Mouse (Mus musculus) CH12.LX (cell line): Measurements from ENCODE around the gene Crkl. TPM values are rescaled to one million over a fixed set of nuclear protein-coding genes. Genes with fewer than 3 reads are reported as not detected.

Source experiments
- DNase-seq: peaks from one replicate; pipeline ENCODE4 v3.0.0-alpha.2; 2013; ENCODE audit errors: extremely low read depth
- H3K27ac ChIP-seq: 2 replicates; pipeline ENCODE4 v1.5.1; 2012; ENCODE audit warnings: low read depth, mild to moderate bottlenecking, control low read depth, moderate library complexity; ENCODE audit not compliant: insufficient read depth
- H3K27me3 ChIP-seq: replicated peaks from 2 replicates; pipeline ENCODE3; 2012; ENCODE audit warnings: inconsistent platforms
- H3K36me3 ChIP-seq, 2 experiments: replicated peaks in 1 of 2; 2 replicates each; pipeline versions ENCODE3 to v1.6.1; 2012; ENCODE audit warnings: inconsistent platforms in 1 of 2, low read length in 1 of 2, mild to moderate bottlenecking in 1 of 2, mixed read lengths in 1 of 2, moderate library complexity in 1 of 2; ENCODE audit not compliant: control insufficient read depth in 1 of 2, insufficient read depth in 1 of 2
- H3K4me1 ChIP-seq, 2 experiments: 2 replicates each; pipeline ENCODE4 v1.6.1; 2012; ENCODE audit warnings: inconsistent platforms in 1 of 2, moderate library complexity in 1 of 2; ENCODE audit not compliant: insufficient read depth in 2 of 2, control insufficient read depth in 1 of 2
- H3K4me2 ChIP-seq: 2 replicates; pipeline ENCODE4 v1.6.1; 2012; ENCODE audit warnings: low read depth, mild to moderate bottlenecking, control low read depth; ENCODE audit not compliant: poor library complexity, insufficient read depth, severe bottlenecking
- H3K4me3 ChIP-seq, 3 experiments: fragments of 150-350 bp in 1 of 3; sonication (generic) in 1 of 3; replicated peaks in 1 of 3; 2 replicates each; pipeline versions ENCODE3 to v1.5.1; 2011 to 2012; ENCODE audit warnings: low read depth in 2 of 3, low read length in 2 of 3, mild to moderate bottlenecking in 2 of 3, moderate library complexity in 2 of 3, control low read depth in 1 of 3, improper control_type of control experiment in 1 of 3, inconsistent platforms in 1 of 3, mixed read lengths in 1 of 3; ENCODE audit not compliant: poor library complexity in 1 of 3
- H3K79me2 ChIP-seq: replicated peaks from 2 replicates; pipeline ENCODE4 v1.6.1; 2012; ENCODE audit warnings: mild to moderate bottlenecking, moderate library complexity; ENCODE audit not compliant: control insufficient read depth, poor library complexity, insufficient read depth, severe bottlenecking; ENCODE audit errors: extremely low read depth
- H3K9ac ChIP-seq: 2 replicates; pipeline ENCODE4 v1.6.1; 2012; ENCODE audit warnings: low read depth, mild to moderate bottlenecking, control low read depth, moderate library complexity; ENCODE audit not compliant: insufficient read depth
- H3K9me3 ChIP-seq: replicated peaks from 2 replicates; pipeline ENCODE3; 2012; ENCODE audit warnings: low read length, inconsistent platforms, mixed read lengths
- BHLHE40 ChIP-seq: IDR thresholded peaks from 2 replicates; pipeline ENCODE4 v1.6.1; 2011; ENCODE audit warnings: mild to moderate bottlenecking, low read depth, low read length, improper control_type of control experiment
- CHD1 ChIP-seq: IDR thresholded peaks from 2 replicates; pipeline ENCODE4 v1.6.1; 2012; ENCODE audit warnings: low read depth, low read length, improper control_type of control experiment, inconsistent platforms
- CHD2 ChIP-seq: IDR thresholded peaks from 2 replicates; pipeline ENCODE4 v1.6.1; 2011; ENCODE audit warnings: low read length, improper control_type of control experiment
- CTCF ChIP-seq, 2 experiments: IDR thresholded peaks in 1 of 2; conservative IDR thresholded peaks in 1 of 2; 2 replicates each; pipeline ENCODE4 v1.5.1; 2011 to 2012; ENCODE audit warnings: low read depth in 2 of 2, low read length in 2 of 2, improper control_type of control experiment in 1 of 2, inconsistent platforms in 1 of 2, mild to moderate bottlenecking in 1 of 2, moderate library complexity in 1 of 2
- ELF1 ChIP-seq: IDR thresholded peaks from 2 replicates; pipeline ENCODE4 v1.6.1; 2014; ENCODE audit warnings: low read depth, mild to moderate bottlenecking, inconsistent platforms, low read length, improper control_type of control experiment
- EP300 ChIP-seq: IDR thresholded peaks from 2 replicates; pipeline ENCODE4 v1.6.1; 2011; ENCODE audit warnings: low read length, improper control_type of control experiment
- ETS1 ChIP-seq: conservative IDR thresholded peaks from 2 replicates; pipeline ENCODE4 v1.6.1; 2012; ENCODE audit warnings: low read depth, mild to moderate bottlenecking, inconsistent platforms, low read length, improper control_type of control experiment, moderate library complexity
- GABPA ChIP-seq: IDR thresholded peaks from 2 replicates; pipeline ENCODE4 v1.6.1; 2012; ENCODE audit warnings: low read depth, low read length, improper control_type of control experiment, inconsistent platforms; ENCODE audit not compliant: insufficient replicate concordance
- HCFC1 ChIP-seq: IDR thresholded peaks from 2 replicates; pipeline ENCODE4 v1.6.1; 2012; ENCODE audit warnings: low read depth, mild to moderate bottlenecking, inconsistent platforms, low read length, improper control_type of control experiment
- IRF4 ChIP-seq: IDR thresholded peaks from 2 replicates; pipeline ENCODE4 v1.6.1; 2014; ENCODE audit warnings: low read depth, mild to moderate bottlenecking, inconsistent platforms, low read length, improper control_type of control experiment
- JUN ChIP-seq: IDR thresholded peaks from 2 replicates; pipeline ENCODE4 v1.6.1; 2011; ENCODE audit warnings: low read depth, mild to moderate bottlenecking, low read length, improper control_type of control experiment, moderate library complexity; ENCODE audit not compliant: insufficient read depth
- JUND ChIP-seq: conservative IDR thresholded peaks from 2 replicates; pipeline ENCODE4 v1.6.1; 2011; ENCODE audit warnings: low read depth, low read length, improper control_type of control experiment
- KAT2A ChIP-seq: IDR thresholded peaks from 2 replicates; pipeline ENCODE4 v1.6.1; 2012; ENCODE audit warnings: low read length, improper control_type of control experiment, inconsistent platforms; ENCODE audit not compliant: insufficient replicate concordance
- MAFK ChIP-seq: IDR thresholded peaks from 2 replicates; pipeline ENCODE4 v1.6.1; 2011; ENCODE audit warnings: low read length, improper control_type of control experiment; ENCODE audit not compliant: insufficient replicate concordance
- MAX ChIP-seq: IDR thresholded peaks from 2 replicates; pipeline ENCODE4 v1.6.1; 2011; ENCODE audit warnings: low read length, improper control_type of control experiment
- MEF2A ChIP-seq: IDR thresholded peaks from 2 replicates; pipeline ENCODE4 v1.6.1; 2014; ENCODE audit warnings: low read depth, mild to moderate bottlenecking, inconsistent platforms, low read length, improper control_type of control experiment, borderline replicate concordance
- MXI1 ChIP-seq: IDR thresholded peaks from 2 replicates; pipeline ENCODE4 v1.6.1; 2011; ENCODE audit warnings: mild to moderate bottlenecking, low read depth, low read length, improper control_type of control experiment
- MYC ChIP-seq: IDR thresholded peaks from 2 replicates; pipeline ENCODE4 v1.6.1; 2011; ENCODE audit warnings: low read depth, mild to moderate bottlenecking, improper control_type of control experiment, low read length
- NELFE ChIP-seq: IDR thresholded peaks from 2 replicates; pipeline ENCODE4 v1.6.1; 2011; ENCODE audit warnings: low read depth, low read length, improper control_type of control experiment
- NRF1 ChIP-seq: IDR thresholded peaks from 2 replicates; pipeline ENCODE4 v1.6.1; 2014; ENCODE audit warnings: low read depth, mild to moderate bottlenecking, inconsistent platforms, low read length, improper control_type of control experiment, moderate library complexity
- PAX5 ChIP-seq: IDR thresholded peaks from 2 replicates; pipeline ENCODE4 v1.6.1; 2012; ENCODE audit warnings: low read length, inconsistent platforms, mixed read lengths
- POLR2AphosphoS2 ChIP-seq: IDR thresholded peaks from 2 replicates; pipeline ENCODE4 v1.6.1; 2011; ENCODE audit warnings: low read depth, low read length, improper control_type of control experiment
- RAD21 ChIP-seq: IDR thresholded peaks from 2 replicates; pipeline ENCODE4 v1.6.1; 2011; ENCODE audit warnings: low read depth, mild to moderate bottlenecking, low read length, improper control_type of control experiment, moderate library complexity
- SMC3 ChIP-seq: IDR thresholded peaks from 2 replicates; pipeline ENCODE4 v1.6.1; 2011; ENCODE audit warnings: low read depth, low read length, improper control_type of control experiment
- TBP ChIP-seq: conservative IDR thresholded peaks from 2 replicates; pipeline ENCODE4 v1.6.1; 2011; ENCODE audit warnings: low read depth, low read length, improper control_type of control experiment
- TCF12 ChIP-seq: IDR thresholded peaks from 2 replicates; pipeline ENCODE4 v1.6.1; 2014; ENCODE audit warnings: low read depth, mild to moderate bottlenecking, inconsistent platforms, low read length, improper control_type of control experiment
- UBTF ChIP-seq: IDR thresholded peaks from 2 replicates; pipeline ENCODE4 v1.6.1; 2012; ENCODE audit warnings: low read depth, mild to moderate bottlenecking, inconsistent platforms, low read length, improper control_type of control experiment, moderate library complexity
- USF1 ChIP-seq: IDR thresholded peaks from 2 replicates; pipeline ENCODE4 v1.6.1; 2014; ENCODE audit warnings: low read depth, mild to moderate bottlenecking, inconsistent platforms, low read length, improper control_type of control experiment
- USF2 ChIP-seq: conservative IDR thresholded peaks from 2 replicates; pipeline ENCODE4 v1.6.1; 2011; ENCODE audit warnings: low read depth, low read length, improper control_type of control experiment
- ZC3H11A ChIP-seq: IDR thresholded peaks from 2 replicates; pipeline ENCODE4 v1.6.1; 2012; ENCODE audit warnings: low read depth, mild to moderate bottlenecking, inconsistent platforms, low read length, improper control_type of control experiment
- ZKSCAN1 ChIP-seq: IDR thresholded peaks from 2 replicates; pipeline ENCODE4 v1.6.1; 2012; ENCODE audit warnings: low read depth, inconsistent platforms, low read length, improper control_type of control experiment, borderline replicate concordance
- ZMIZ1 ChIP-seq: IDR thresholded peaks from 2 replicates; pipeline ENCODE4 v1.6.1; 2012; ENCODE audit warnings: low read depth, mild to moderate bottlenecking, inconsistent platforms, low read length, improper control_type of control experiment
- ZNF384 ChIP-seq: IDR thresholded peaks from 2 replicates; pipeline ENCODE4 v1.6.1; 2012; ENCODE audit warnings: low read depth, low read length, improper control_type of control experiment, inconsistent platforms
- dilution Hi-C: fragments of 300-500 bp; cut with MboI; formaldehyde crosslinking; loops from 2 replicates; pipeline ENCODE4 v1.14.3; 2020; ENCODE audit warnings: low sequenced_read_pairs; ENCODE audit not compliant: extremely low pct_unique_long_range_greater_than_20kb, extremely low pct_ligation_motif_present
- in situ Hi-C: fragments of 300-500 bp; cut with MboI; formaldehyde crosslinking; loops from 3 replicates; pipeline ENCODE4 v1.14.3; 2019; ENCODE audit warnings: low sequenced_read_pairs, low pct_ligation_motif_present, low pct_unique_long_range_greater_than_20kb, mixed read lengths
- polyA plus RNA-seq: library from polyadenylated mRNA; unstranded; fragments of >175 nt; gene quantifications from 2 replicates; pipeline ENCODE4 v1.2.1, GENCODE M21; 2012; ENCODE audit warnings: low read depth; ENCODE audit not compliant: insufficient read length
- total RNA-seq, 2 experiments: library from RNA; depleted of rRNA; stranded (reverse); fragments of 300-350 nt in 1 of 2; fragments of >200 nt in 1 of 2; gene quantifications; 2 replicates each; pipeline ENCODE4 v1.2.3; 2012 to 2014

Crkl gene
- total and polyA plus RNA-seq, 3 experiments = 16.9 to 35.6 (median 21.6) TPM

DNA sequence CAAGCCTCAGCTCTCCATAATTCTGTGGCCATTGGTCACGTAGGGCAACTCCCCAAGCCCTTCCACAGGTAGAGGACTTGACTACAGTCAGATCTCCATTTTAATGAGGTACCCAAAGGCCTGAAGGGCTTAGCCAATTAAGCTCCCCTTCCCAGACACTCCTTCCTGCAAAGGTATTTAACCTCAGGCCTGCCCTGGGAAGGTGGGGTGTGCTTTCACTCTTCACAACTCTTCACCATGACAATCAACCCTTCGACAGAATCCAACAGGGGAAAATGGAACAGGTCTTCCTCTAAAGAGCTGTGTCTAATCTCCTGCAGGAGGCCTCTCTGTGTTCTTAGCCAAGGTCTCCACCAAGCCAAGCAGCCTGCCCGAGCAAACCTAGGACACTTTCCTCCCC, 28.8 kb upstream of the Crkl start:
- Histone ChIP-seq H3K27ac (no peak overlapping the region), H3K79me2 (no peaks in the 10 kb centered on the region), H3K4me1 (peaks cover 0 to 4% of the 10 kb centered on the region in 2 experiments; a peak in 1 of 4 replicates), H3K4me2 (no peak overlapping the region), H3K36me3 (peaks cover 60 to 88% of the 10 kb centered on the region in 2 experiments), H3K9me3 (no peaks in the 10 kb centered on the region), H3K4me3 (no peak overlapping the region), H3K27me3 (no peaks in the 10 kb centered on the region), H3K9ac (no peak overlapping the region)
- in situ Hi-C loops (no loop called here), dilution Hi-C loops (no loop called here)
- no peak for TF ChIP-seq USF1
- no peak for TF ChIP-seq ZC3H11A
- no peak for DNase-seq

DNA sequence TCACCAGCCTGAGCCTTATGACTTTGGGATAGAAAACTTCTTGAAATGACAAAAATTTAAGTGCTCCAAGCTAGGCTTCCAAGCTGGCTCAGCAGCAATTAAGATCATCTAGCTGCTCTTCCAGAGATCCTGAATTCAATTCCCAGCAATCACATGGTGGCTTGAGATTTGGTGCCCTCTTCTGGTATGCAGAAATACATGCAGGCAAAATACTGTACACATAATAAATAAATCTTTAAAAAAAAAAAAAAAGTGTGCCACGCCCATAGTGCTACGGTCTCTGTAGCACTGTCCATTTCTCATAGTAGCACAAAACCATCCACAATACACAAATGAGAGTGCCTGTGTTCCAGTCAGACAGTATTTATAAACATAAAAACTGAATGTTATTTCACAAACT, 19.2 kb upstream of the Crkl start:
- Histone ChIP-seq H3K27me3 (no peaks in the 10 kb centered on the region), H3K4me1 (peaks cover 0 to 14% of the 10 kb centered on the region in 2 experiments; a peak in 2 of 4 replicates), H3K4me3 (no peak overlapping the region), H3K4me2 (no peak overlapping the region), H3K27ac (no peak overlapping the region), H3K36me3 (peaks cover 24 to 50% of the 10 kb centered on the region in 2 experiments), H3K9me3 (no peaks in the 10 kb centered on the region), H3K9ac (no peak overlapping the region), H3K79me2 (no peaks in the 10 kb centered on the region)
- in situ Hi-C loops = no loop called here
- dilution Hi-C loops = no loop called here
- DNase-seq = peak; percentile 37
- peak; percentile 38; the same call in 1 of the 2 replicates for TF ChIP-seq MAX
- TF ChIP-seq ZMIZ1 = no peak
- no peak for TF ChIP-seq USF2
- TF ChIP-seq ZC3H11A = peak; percentile 20; the same call in 1 of the 2 replicates
- no peak for TF ChIP-seq EP300
- no peak for TF ChIP-seq ELF1
- peak; percentile 76 for TF ChIP-seq SMC3
- TF ChIP-seq JUND = no peak
- no peak for TF ChIP-seq BHLHE40
- no peak for TF ChIP-seq MAFK
- TF ChIP-seq USF1 = no peak
- peak; percentile 72 for TF ChIP-seq MYC
- no peak for TF ChIP-seq TBP
- no peak for TF ChIP-seq JUN
- TF ChIP-seq ZNF384 = peak; percentile 97
- no peak for TF ChIP-seq CHD2
- TF ChIP-seq CTCF (conservative IDR thresholded peaks at IDR 0.05 in 1 of 2, IDR thresholded peaks at IDR 0.05 in 1 of 2; ENCODE audit: low read depth in 2 of 2, low read length in 2 of 2) = peak; percentile 50 to 79
- no peak for TF ChIP-seq UBTF
- no peak for TF ChIP-seq POLR2AphosphoS2
- no peak for TF ChIP-seq ETS1
- no peak for TF ChIP-seq HCFC1
- 0 out of 2 replicates have a peak, but pooled peaks have one; percentile 35 for TF ChIP-seq MXI1
- TF ChIP-seq ZKSCAN1 = no peak
- TF ChIP-seq NELFE = no peak
- no peak for TF ChIP-seq GABPA
- TF ChIP-seq KAT2A = no peak
- no peak for TF ChIP-seq CHD1
- 0 out of 2 replicates have a peak, but pooled peaks have one; percentile 12 for TF ChIP-seq MEF2A
- TF ChIP-seq IRF4 = no peak
- TF ChIP-seq NRF1 = no peak
- TF ChIP-seq RAD21 = peak; percentile 79
- TF ChIP-seq TCF12 = no peak
- TF ChIP-seq PAX5 = no peak
